Mouse (Mus musculus) liver, embryonic 14.5 days (tissue): ENCODE data around the gene Nt5c2.

Experiments
- CTCF ChIP-seq: IDR thresholded peaks from 2 replicates; pipeline ENCODE4 v1.5.1; 2016; ENCODE audit warnings: antibody characterized with exemption, low read depth, control low read depth
- EP300 ChIP-seq: IDR thresholded peaks from 2 replicates; pipeline ENCODE4 v1.6.1; 2016; ENCODE audit warnings: antibody characterized with exemption, low read depth

DNA sequence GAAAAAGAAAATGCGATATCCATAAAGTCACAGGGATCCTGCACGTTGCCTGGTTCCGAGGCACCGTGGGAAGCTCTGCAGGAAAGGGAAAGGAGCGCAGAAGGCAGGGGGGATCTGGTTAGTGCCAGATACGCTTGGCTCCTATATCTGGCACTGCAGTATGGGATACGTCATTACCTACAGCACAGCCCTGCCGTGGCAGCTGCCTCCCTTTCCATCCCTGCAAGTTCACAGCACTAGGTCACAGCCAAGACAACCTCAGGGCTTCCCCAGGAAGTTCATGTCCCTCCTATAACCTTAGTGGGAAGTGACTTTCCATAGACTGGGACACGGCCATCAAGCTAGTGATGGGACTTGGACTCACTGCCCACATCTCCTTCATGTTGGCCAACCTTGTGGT is 18.9 kb downstream of the Nt5c2 start:
- TF ChIP-seq CTCF (no peak), EP300 (no peak)
